Mouse (Mus musculus) liver, adult 2 months (tissue): ENCODE measurements at regions not wholly inside any gene's neighbourhood (a gene's known extent, or its start where the extent isn't known, plus 50 kb on each side); places are given as distances from the start of the nearest gene placed in this dataset.

Source experiments
- CTCF ChIP-seq: fragments of 200-500 bp; IDR thresholded peaks from 2 replicates; pipeline ENCODE4 v1.5.1; 2011; ENCODE audit warnings: low read depth, low read length, control low read depth
- POLR2A ChIP-seq: fragments of 200-500 bp; IDR thresholded peaks from 2 replicates; pipeline ENCODE4 v1.6.1; 2011; ENCODE audit warnings: low read length, control low read depth; ENCODE audit not compliant: insufficient read depth; ENCODE audit errors: extremely low read depth

GRCm38 (mm10) chr8:115542935-115543334 lies 164.7 kb downstream of the Maf start:
- TF ChIP-seq CTCF, result no peak
- TF ChIP-seq POLR2A, result no peak
